Mouse (Mus musculus): Measurements from ENCODE around the gene Axl.

Gene Axl

GRCm38 (mm10) chr7:25788220-25789128 is at the start of gene Axl:
Gene Axl, minus strand, starts transcription at chr7:25788705.
- DNase-seq (ENCODE audit: low spot score in 2 of 2), result peak; percentile 53 to 59

- no peak for DNase-seq (ENCODE audit: low spot score in 2 of 2)
Measured at GRCm38 (mm10) chr7:25835188-25835891, 46.8 kb upstream of the Axl start.

- no peak for DNase-seq (ENCODE audit: low spot score in 2 of 2)
Measured at GRCm38 (mm10) chr7:25831557-25832530, 43.3 kb upstream of the Axl start.

GRCm38 (mm10) chr7:25830251-25830650 is 41.7 kb upstream of the Axl start:
- no peak for DNase-seq (ENCODE audit: low spot score in 2 of 2)

- DNase-seq (ENCODE audit: low spot score in 2 of 2), result no peak
Measured at GRCm38 (mm10) chr7:25827199-25827598, 38.7 kb upstream of the Axl start.

- no peak for DNase-seq (ENCODE audit: low spot score in 2 of 2)
Measured at GRCm38 (mm10) chr7:25826029-25826428, 37.5 kb upstream of the Axl start.

- no peak for DNase-seq (ENCODE audit: low spot score in 2 of 2)
Measured at GRCm38 (mm10) chr7:25825043-25825442, 36.5 kb upstream of the Axl start.

- no peak for DNase-seq (ENCODE audit: low spot score in 2 of 2)
Measured at GRCm38 (mm10) chr7:25816241-25816919, 27.9 kb upstream of the Axl start, which contains the start of gene Cyp2s1. Gene Cyp2s1, minus strand, starts transcription at chr7:25816913.

- DNase-seq (ENCODE audit: low spot score in 2 of 2), result no peak
Measured at GRCm38 (mm10) chr7:25815571-25815970, 27.1 kb upstream of the Axl start.

- DNase-seq (ENCODE audit: low spot score in 2 of 2), result no peak
Measured at GRCm38 (mm10) chr7:25814711-25815110, 26.2 kb upstream of the Axl start.

GRCm38 (mm10) chr7:25812195-25812594 is 23.7 kb upstream of the Axl start:
- DNase-seq (ENCODE audit: low spot score in 2 of 2), result no peak

- no peak for DNase-seq (ENCODE audit: low spot score in 2 of 2)
Measured at GRCm38 (mm10) chr7:25811716-25812115, 23.2 kb upstream of the Axl start.

- peak; percentile 55 to 78 for DNase-seq (ENCODE audit: low spot score in 2 of 2)
Measured at GRCm38 (mm10) chr7:25805631-25806343, 17.3 kb upstream of the Axl start.

GRCm38 (mm10) chr7:25804792-25805191 is 16.3 kb upstream of the Axl start:
- no peak for DNase-seq (ENCODE audit: low spot score in 2 of 2)

GRCm38 (mm10) chr7:25803460-25803859 is 15.0 kb upstream of the Axl start:
- no peak for DNase-seq (ENCODE audit: low spot score in 2 of 2)

GRCm38 (mm10) chr7:25802241-25803125 is 14.0 kb upstream of the Axl start:
- no peak for DNase-seq (ENCODE audit: low spot score in 2 of 2)

GRCm38 (mm10) chr7:25801031-25801430 is 12.5 kb upstream of the Axl start:
- no peak for DNase-seq (ENCODE audit: low spot score in 2 of 2)

- DNase-seq (ENCODE audit: low spot score in 2 of 2), result no peak
Measured at GRCm38 (mm10) chr7:25799369-25799768, 10.9 kb upstream of the Axl start.

- DNase-seq (ENCODE audit: low spot score in 2 of 2), result no peak
Measured at GRCm38 (mm10) chr7:25798540-25798939, 10.0 kb upstream of the Axl start.
